Mouse (Mus musculus) limb, embryonic 14.5 days (tissue): Measurements from ENCODE around the gene Prkcb. TPM values are rescaled to one million over a fixed set of nuclear protein-coding genes. Genes with fewer than 3 reads are reported as not detected.

Source experiments
- ATAC-seq: fragments of 200-750 bp; cut with Nextera tagmentation; 2 replicates; pipeline ENCODE4 v1.8.0; 2017; ENCODE audit warnings: low read depth, moderate number of reproducible peaks, moderate TSS enrichment; ENCODE audit not compliant: low FRiP score
- DNase-seq: peaks from one replicate; pipeline ENCODE4 v3.0.0-alpha.2; 2015; ENCODE audit warnings: low spot score
- H3K27ac ChIP-seq: fragments of 300-500 bp; sonication (generic); replicated peaks from 2 replicates; pipeline ENCODE4 v1.5.1; 2014; ENCODE audit warnings: low read depth, mild to moderate bottlenecking, low read length, moderate library complexity, mixed read lengths
- H3K27me3 ChIP-seq: fragments of 300-500 bp; sonication (generic); 2 replicates; pipeline ENCODE4 v1.6.1; 2014; ENCODE audit warnings: low read length, mixed read lengths; ENCODE audit not compliant: control insufficient read depth, insufficient read depth
- H3K36me3 ChIP-seq: fragments of 300-500 bp; sonication (generic); 2 replicates; pipeline ENCODE4 v1.6.1; 2014; ENCODE audit warnings: mild to moderate bottlenecking, low read length, moderate library complexity, mixed read lengths; ENCODE audit not compliant: control insufficient read depth, insufficient read depth
- H3K4me1 ChIP-seq: fragments of 300-500 bp; sonication (generic); 2 replicates; pipeline ENCODE4 v1.6.1; 2014; ENCODE audit warnings: antibody characterized with exemption, low read length, mixed read lengths; ENCODE audit not compliant: control insufficient read depth, insufficient read depth
- H3K4me2 ChIP-seq: fragments of 300-500 bp; sonication (generic); replicated peaks from 2 replicates; pipeline ENCODE4 v1.6.1; 2014; ENCODE audit warnings: low read depth, mild to moderate bottlenecking, low read length, moderate library complexity; ENCODE audit not compliant: severe bottlenecking
- H3K4me3 ChIP-seq: fragments of 300-500 bp; sonication (generic); replicated peaks from 2 replicates; pipeline ENCODE4 v1.5.1; 2014; ENCODE audit warnings: low read length
- H3K9ac ChIP-seq: fragments of 300-500 bp; sonication (generic); 2 replicates; pipeline ENCODE4 v1.6.1; 2014; ENCODE audit warnings: mild to moderate bottlenecking, low read depth, low read length, moderate library complexity; ENCODE audit not compliant: severe bottlenecking
- H3K9me3 ChIP-seq: fragments of 300-500 bp; sonication (generic); 2 replicates; pipeline ENCODE4 v1.6.1; 2016; ENCODE audit warnings: low read length; ENCODE audit not compliant: control insufficient read depth
- POLR2A ChIP-seq: fragments of 200-500 bp; IDR thresholded peaks from 2 replicates; pipeline ENCODE4 v1.8.0; 2012; ENCODE audit warnings: inconsistent platforms, mild to moderate bottlenecking, moderate library complexity, borderline replicate concordance; ENCODE audit not compliant: insufficient read depth, insufficient read length; ENCODE audit errors: extremely low read depth
- WGBS: fragments of 180-500 bp; shearing (Covaris S2); extraction: QIAGEN DNeasy Blood & Tissue Kit; methylation state at CpG from one replicate; pipeline ENCODE4 v1.1.7; 2014; 5-methylcytosine and 5-hydroxymethylcytosine counted together
- polyA plus RNA-seq, 2 experiments: library from polyadenylated mRNA; depleted of rRNA in 1 of 2; stranded (reverse) in 1 of 2; unstranded in 1 of 2; fragments of >200 nt; fragmentation: Nextera tagmentation in 1 of 2; extraction: Ambion mirVana in 1 of 2; gene quantifications; 2 replicates each; pipeline versions ENCODE4 v1.2.1 to v1.2.3; 2012 to 2014

Prkcb gene
- polyA plus RNA-seq, 2 experiments = 6.2 to 10.3 TPM

DNA sequence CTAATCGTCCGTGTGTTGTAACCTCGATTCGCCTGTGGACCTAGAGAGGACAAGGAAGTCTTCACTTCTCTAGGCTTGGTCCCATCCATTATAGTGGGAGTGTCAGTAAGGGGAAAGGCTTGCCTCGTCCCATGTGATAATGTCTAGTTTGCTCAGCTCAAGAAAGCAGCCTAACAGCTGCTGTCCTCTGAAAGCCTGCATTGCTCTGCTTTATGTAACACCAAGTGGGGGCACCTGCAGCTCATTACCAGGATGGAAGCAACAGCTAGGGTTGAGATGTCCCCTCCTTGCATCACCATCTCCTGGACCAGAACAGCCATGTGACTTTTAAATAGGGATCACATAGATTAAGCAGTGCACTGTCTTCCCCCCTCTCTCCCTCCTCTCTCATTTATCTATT, 144.8 kb downstream of the Prkcb start:
- no peak overlapping the region for H3K4me3 ChIP-seq
- DNase-seq (no peak), ATAC-seq (no peak)
- no peak overlapping the region for H3K4me2 ChIP-seq
- H3K27me3 ChIP-seq = no peaks in the 10 kb centered on the region
- H3K27ac ChIP-seq = no peak overlapping the region
- no peak for TF ChIP-seq POLR2A
- H3K36me3 ChIP-seq = no peaks in the 10 kb centered on the region
- no peak overlapping the region for H3K9ac ChIP-seq
- H3K9me3 ChIP-seq = no peaks in the 10 kb centered on the region
- no peaks in the 10 kb centered on the region for H3K4me1 ChIP-seq
- 84% methylated on average over 5 of the region's 5 CpGs for WGBS

DNA sequence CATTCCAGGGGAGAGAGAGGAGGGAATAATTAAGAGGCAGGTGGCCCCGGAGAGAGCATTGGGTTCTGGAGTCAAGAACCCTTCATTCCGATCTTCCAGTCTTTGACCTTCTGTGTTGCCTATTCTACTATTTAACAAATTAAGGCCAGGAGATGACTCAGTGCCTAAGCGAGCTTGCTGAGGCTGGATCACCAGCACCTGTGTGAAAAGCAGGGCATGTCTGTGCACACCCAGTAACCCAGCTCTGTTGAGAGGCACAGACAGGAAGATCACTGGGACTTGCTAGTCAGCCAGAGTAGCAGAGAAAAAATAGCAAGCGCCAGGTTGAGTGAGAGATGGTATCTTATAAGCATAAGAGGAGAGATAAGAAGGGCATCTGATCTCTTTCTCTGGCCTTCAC, 146.4 kb downstream of the Prkcb start:
- no peak for ATAC-seq
- no peak overlapping the region for H3K4me3 ChIP-seq

DNA sequence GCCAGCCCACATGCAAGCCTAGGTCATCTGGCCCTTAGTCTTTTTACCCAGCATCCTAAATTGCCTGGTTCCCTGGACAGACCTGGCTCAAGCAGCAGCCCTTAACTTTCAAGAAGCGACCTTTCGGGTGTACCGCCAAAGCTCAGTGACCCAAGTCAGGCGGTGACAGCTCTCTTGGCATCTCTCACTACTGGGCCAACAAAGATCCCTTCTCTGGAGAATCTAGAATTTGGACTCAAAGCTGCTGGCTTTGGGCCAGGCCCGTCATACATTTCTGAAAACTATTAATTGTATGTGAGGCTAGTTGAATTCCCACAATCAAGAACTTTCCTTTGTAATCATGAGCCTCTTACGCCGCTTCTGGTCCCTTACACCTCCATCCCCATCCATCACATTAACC, 147.0 kb downstream of the Prkcb start:
- Histone ChIP-seq H3K4me1 (no peaks in the 10 kb centered on the region), H3K36me3 (no peaks in the 10 kb centered on the region), H3K9ac (no peak overlapping the region), H3K9me3 (no peaks in the 10 kb centered on the region), H3K27ac (no peak overlapping the region), H3K4me2 (no peak overlapping the region), H3K4me3 (no peak overlapping the region), H3K27me3 (no peaks in the 10 kb centered on the region)
- WGBS = 91% methylated on average over 7 of the region's 7 CpGs
- no peak for TF ChIP-seq POLR2A
- DNase-seq (no peak), ATAC-seq (no peak)

More for the DNA sequence above, 146.4 kb downstream of the Prkcb start:
- Histone ChIP-seq H3K9me3 (no peaks in the 10 kb centered on the region), H3K27ac (no peak overlapping the region), H3K4me2 (no peak overlapping the region), H3K36me3 (no peaks in the 10 kb centered on the region), H3K27me3 (no peaks in the 10 kb centered on the region), H3K4me1 (no peaks in the 10 kb centered on the region), H3K9ac (no peak overlapping the region)
- DNase-seq = no peak
- TF ChIP-seq POLR2A = no peak
- 75% methylated on average over 4 of the region's 4 CpGs for WGBS

DNA sequence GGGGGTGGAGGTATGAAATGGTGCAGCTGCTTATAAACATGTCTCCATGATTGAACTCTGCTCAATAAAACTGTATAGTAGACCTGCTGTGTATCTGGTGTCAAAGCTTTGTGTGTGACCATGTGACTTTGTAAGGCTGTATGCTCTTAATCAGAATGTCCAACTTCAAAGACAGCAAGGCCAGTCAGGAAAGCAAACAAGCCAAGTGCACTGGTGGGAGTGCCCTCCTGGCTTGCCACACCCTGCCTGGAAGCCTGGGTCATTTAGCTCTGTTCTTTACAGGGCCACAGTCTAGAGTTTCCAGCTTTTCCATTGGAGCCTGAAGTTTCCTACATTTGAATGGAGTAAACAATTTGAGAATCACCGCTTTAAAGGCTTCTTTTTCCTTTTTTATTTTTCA, 148.8 kb downstream of the Prkcb start:
- DNase-seq (no peak), ATAC-seq (no peak)
- H3K9ac ChIP-seq = no peak overlapping the region
- H3K9me3 ChIP-seq = no peaks in the 10 kb centered on the region
- no peak overlapping the region for H3K4me3 ChIP-seq
- no peaks in the 10 kb centered on the region for H3K27me3 ChIP-seq
- H3K36me3 ChIP-seq = no peaks in the 10 kb centered on the region
- H3K27ac ChIP-seq = no peak overlapping the region
- H3K4me1 ChIP-seq = no peaks in the 10 kb centered on the region
- H3K4me2 ChIP-seq = no peak overlapping the region
- 85% methylated on average over 1 of the region's 1 CpGs for whole genome bisulfite sequencing
- no peak for TF ChIP-seq POLR2A

DNA sequence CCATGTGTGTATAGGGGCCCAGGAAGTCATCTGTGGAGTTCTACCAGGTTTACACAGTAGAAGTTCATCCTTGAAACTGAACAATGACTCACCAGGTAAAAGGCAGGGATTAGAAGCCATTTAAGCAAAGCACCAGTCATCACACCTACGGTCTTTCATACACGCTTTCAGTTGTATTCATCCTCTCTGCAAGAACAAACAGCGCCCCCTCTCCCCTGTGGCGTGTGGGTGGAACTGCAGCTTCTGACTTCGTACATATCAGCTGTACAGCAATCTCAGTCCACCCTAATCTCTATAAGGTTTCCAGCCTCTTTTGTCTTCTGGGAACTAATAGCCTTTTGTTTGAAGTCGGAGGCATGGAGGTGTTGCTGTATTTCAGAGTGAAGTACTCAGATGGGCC, 156.5 kb downstream of the Prkcb start:
- TF ChIP-seq POLR2A = no peak
- H3K4me1 ChIP-seq = no peaks in the 10 kb centered on the region
- H3K9me3 ChIP-seq = no peaks in the 10 kb centered on the region
- no peaks in the 10 kb centered on the region for H3K27me3 ChIP-seq
- WGBS = 58% methylated on average over 6 of the region's 6 CpGs
- no peak overlapping the region for H3K27ac ChIP-seq
- H3K9ac ChIP-seq = no peak overlapping the region
- no peak for DNase-seq
- ATAC-seq = no peak
- no peaks in the 10 kb centered on the region for H3K36me3 ChIP-seq
- no peak overlapping the region for H3K4me3 ChIP-seq
- no peak overlapping the region for H3K4me2 ChIP-seq

DNA sequence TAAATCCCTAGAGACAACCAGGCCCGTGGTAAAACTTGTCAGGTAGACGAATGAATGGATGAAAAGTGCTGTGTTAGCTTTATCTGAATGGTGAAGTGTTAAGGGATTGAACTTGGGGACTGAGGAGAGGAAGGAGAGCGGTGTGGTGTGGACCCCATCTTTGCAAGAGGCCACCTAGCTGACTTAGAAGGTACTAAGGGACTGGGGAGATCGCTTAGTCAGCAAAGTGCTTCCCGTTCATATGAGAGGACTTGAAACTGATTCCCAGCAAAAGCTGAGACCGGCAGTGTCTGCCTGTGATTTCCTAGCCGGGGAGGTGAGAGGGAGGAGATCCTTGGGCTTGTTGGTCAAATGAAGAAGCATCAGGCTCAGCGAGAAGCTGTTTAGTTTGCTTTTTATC, 164.1 kb downstream of the Prkcb start:
- Histone ChIP-seq H3K4me2 (no peak overlapping the region), H3K36me3 (no peaks in the 10 kb centered on the region), H3K27me3 (no peaks in the 10 kb centered on the region), H3K4me3 (no peak overlapping the region), H3K4me1 (no peaks in the 10 kb centered on the region), H3K27ac (no peak overlapping the region), H3K9ac (no peak overlapping the region), H3K9me3 (no peaks in the 10 kb centered on the region)
- TF ChIP-seq POLR2A = no peak
- DNase-seq (no peak), ATAC-seq (no peak)
- 76% methylated on average over 8 of the region's 8 CpGs for WGBS
